Mouse (Mus musculus) fibroblast of lung, adult 2 months (primary cell): Measurements from ENCODE around the gene Cfap44.
"Not testable (repeated sequence)": the region's sequence is repeated elsewhere in the genome, so short reads cannot be mapped to it uniquely, and the experiment has no call there.

Experiments used
- DNase-seq: peaks from one replicate; pipeline ENCODE4 v3.0.0-alpha.2; 2011; ENCODE audit warnings: low read depth

The Cfap44 gene

GRCm38 (mm10) chr16:44430021-44430420, 35.4 kb downstream of the Cfap44 start:
- no peak for DNase-seq

- no peak for DNase-seq
Measured at GRCm38 (mm10) chr16:44434931-44435330, 40.3 kb downstream of the Cfap44 start.

DNA sequence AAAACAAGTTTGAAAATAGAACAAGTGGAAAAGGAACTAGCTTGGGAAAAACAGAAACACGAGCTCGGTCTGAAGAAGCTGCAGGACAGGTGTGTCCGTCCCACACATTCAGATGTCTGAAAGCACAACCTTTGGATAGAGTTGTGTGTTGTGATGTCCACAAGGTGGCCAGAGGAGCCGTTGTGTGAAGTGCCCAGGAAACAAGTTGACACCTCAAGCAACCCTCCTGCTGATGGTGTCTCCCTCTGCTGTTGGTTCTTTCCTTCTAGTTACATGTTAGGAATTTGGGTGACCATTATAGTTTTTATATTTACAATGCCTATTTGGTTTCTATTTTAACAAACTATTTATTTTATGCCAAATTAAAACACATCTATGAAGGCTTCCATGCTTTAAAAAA, 40.9 kb downstream of the Cfap44 start:
- DNase-seq: no peak

GRCm38 (mm10) chr16:44441913-44442312, 47.3 kb downstream of the Cfap44 start:
- not testable (repeated sequence) for DNase-seq

DNA sequence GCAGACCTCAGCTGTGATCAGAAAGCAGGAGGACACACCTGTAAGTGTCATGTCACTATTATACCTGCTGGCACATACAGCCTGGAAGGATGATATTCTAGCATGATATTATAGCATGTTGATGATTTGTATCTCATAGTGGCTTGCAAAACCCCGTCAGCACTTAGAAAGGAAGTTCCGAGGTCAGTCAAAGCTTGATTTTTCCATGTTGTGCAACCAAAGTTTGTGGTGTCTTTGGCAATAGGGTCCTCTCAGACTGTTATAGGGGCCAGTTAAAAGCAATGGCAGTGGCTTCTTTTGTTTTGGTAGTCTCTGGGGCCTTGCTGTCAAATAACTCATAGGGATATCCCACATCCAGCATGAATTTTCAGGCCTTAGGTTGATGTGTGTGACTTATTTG, 63.3 kb downstream of the Cfap44 start:
- DNase-seq: no peak

- no peak for DNase-seq
Measured at GRCm38 (mm10) chr16:44458826-44459225, 64.2 kb downstream of the Cfap44 start.

- DNase-seq: no peak
Measured at GRCm38 (mm10) chr16:44460922-44461321, 66.3 kb downstream of the Cfap44 start.

DNA sequence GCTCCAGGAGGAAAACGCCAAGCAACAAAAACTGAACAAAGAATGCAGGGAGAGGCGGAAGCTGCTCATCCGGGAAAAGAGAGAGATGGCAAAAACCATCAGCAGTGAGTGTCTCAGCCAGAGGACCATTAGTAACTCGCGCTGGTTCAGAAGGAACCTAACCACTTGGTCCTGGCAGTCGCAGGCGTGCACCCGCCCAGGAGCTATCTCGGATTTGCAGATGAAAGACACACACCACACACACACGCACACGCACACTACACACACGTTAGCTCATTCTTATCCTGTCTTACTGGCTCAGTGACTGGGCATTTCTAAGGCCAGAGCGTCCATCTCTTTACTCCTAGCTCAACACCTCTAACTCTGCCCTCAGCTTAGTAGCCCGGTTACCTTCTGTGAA, 80.7 kb downstream of the Cfap44 start:
- DNase-seq: no peak

DNA sequence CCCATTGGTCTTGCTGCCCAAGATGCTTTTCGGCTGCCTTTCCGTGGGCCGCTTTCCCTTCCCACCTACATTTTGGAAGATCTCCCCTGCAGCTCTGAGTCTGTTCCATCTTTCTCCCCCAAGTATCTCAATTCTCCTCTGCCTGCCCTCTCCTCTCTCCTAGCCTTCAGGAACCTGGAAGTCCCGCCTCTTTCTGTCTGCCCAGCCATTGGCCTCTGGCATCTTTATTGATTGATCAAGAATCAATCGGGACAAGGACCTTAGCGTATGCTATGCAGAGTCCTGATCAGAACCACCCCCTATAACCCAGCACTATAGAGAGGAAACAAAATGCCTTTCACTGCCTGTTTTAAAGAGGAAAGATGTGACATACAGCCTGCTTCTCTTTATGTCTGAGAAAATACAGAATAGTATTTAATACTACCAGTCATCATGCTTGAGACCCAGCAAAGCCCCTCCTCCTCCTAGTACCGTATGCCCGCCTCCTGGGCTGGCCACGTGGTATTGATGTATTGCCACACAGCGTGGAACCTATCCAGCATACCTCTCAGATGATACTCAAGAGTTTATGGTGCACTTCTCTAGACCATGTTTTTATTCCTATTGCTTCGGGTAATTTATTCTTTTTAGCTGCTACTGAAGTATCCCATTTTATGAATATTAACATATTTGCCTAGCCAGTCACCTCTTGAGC, 81.2 kb downstream of the Cfap44 start:
- DNase-seq: no peak

DNA sequence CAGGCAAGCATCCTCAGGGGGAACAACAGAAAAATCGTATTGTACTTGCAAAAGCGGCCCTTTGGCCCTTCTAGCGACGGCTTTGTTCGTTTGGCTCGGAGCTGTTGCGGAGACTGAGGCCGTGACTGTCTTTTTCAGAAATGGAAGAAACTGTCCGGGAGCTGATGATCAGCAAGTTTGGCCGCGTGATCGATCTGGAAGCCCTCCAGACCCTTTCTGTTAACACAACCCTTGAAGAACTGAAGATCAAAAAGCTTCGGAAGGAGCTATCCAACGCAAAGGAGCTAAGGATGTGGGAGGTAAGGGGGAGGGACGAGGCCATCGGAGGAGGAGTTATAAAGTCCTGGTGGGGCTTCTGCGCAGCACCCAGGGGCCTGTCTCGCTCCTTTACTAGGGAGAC, 84.2 kb downstream of the Cfap44 start:
- no peak for DNase-seq

DNA sequence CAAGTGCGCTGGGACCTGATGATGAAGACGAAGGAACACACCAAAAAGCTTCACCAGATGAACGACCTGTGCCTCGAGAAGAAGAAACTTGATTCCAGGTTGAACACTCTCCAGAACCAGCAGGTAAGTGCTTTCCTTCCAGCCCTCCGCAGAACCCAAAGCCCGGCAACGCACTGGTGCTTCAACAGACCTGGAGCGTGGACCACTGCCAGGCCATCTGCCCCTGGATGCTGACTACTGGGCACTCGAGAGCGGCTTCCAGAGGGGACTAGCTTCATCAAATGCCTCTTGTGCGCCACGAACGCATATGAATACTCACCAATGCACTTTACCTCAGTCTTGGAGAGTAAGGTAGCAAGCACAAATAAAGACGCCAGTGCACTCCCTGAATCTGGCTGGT, 85.3 kb downstream of the Cfap44 start:
- no peak for DNase-seq

- DNase-seq: no peak
Measured at GRCm38 (mm10) chr16:44480616-44481015, 86.0 kb downstream of the Cfap44 start.

GRCm38 (mm10) chr16:44481599-44482593, 87.3 kb downstream of the Cfap44 start:
- no peak for DNase-seq

GRCm38 (mm10) chr16:44484079-44484478, 89.5 kb downstream of the Cfap44 start:
- DNase-seq: peak; percentile 73

- DNase-seq: no peak
Measured at GRCm38 (mm10) chr16:44484831-44485230, 90.2 kb downstream of the Cfap44 start.

- no peak for DNase-seq
Measured at GRCm38 (mm10) chr16:44485691-44486090, 91.1 kb downstream of the Cfap44 start.

GRCm38 (mm10) chr16:44486612-44487011, 92.0 kb downstream of the Cfap44 start:
- DNase-seq: no peak

DNA sequence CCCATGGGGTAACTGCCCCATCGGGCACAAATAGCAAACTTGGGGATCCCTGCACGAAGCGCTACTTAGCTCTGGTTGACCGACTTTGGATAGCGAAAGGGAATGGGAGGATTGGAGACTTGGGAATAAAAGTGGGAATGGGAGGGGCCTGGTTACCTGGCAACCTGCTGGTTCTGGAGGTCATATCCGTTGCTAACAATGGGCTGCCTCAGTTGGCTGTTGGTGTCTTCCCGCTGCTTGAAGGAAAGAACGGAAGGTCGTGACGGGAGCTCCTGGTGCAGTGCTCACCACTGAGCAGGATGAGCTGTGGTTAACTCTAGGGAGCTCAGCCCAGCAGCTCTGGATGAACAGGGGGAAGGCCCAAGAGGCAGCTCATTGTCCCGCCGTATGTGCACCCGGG, 92.6 kb downstream of the Cfap44 start:
- DNase-seq: no peak

DNA sequence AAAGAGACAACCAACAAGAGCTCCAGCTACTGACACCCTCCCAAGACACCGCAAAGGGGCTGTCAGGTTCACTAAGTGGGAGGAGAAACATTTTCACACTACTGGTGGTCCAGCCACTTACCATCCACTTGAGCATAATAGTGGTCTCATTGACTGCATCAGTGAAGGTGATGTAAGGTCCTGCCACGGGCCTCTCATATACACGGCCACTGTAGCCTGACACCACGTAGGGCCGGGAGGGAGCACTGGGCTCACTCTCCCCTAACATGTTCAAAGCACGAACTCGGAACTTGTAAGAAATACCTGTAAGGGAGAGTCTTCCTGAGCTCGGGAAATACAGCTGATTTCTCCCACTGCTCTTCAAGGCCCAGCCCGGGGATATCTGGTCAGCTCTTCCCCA, 96.5 kb downstream of the Cfap44 start:
- DNase-seq: no peak

- DNase-seq: no peak
Measured at GRCm38 (mm10) chr16:44492151-44492550, 97.6 kb downstream of the Cfap44 start.

- no peak for DNase-seq
Measured at GRCm38 (mm10) chr16:44492706-44493105, 98.1 kb downstream of the Cfap44 start.

GRCm38 (mm10) chr16:44493868-44494267, 99.3 kb downstream of the Cfap44 start:
- peak; percentile 79 for DNase-seq

- peak; percentile 85 for DNase-seq
Measured at GRCm38 (mm10) chr16:44494441-44495108, 100.0 kb downstream of the Cfap44 start.
